Comparison of ENCODE assay signal across 11 mouse cellular contexts in genomic region chr11:50826214-50826613, GRCm38 (mm10). TPM values are rescaled to one million over a fixed set of nuclear protein-coding genes. Genes with fewer than 3 reads are reported as not detected.
DNase-seq lines count a peak whose midpoint lies in the region; ATAC-seq lines count a peak whose summit lies in the region.
"Had no signal": no experiment of that assay in that cellular context is flagged by ENCODE, and none has a peak within 500 bp of the region (broad histone marks: within the 10 kb centered on the region; RNA-seq: fewer than 3 reads in every experiment).

No protein-coding gene starts in this region.

- 61% methylated on average over 2 of the region's 2 CpGs for WGBS in heart, embryonic 12.5 days
- 76% methylated on average over 2 of the region's 2 CpGs for WGBS in embryonic facial prominence, embryonic 10.5 days
- WGBS in hindbrain, embryonic 16.5 days: 50% methylated on average over 2 of the region's 2 CpGs
- 70% methylated on average over 2 of the region's 2 CpGs for WGBS in midbrain, embryonic 12.5 days

- H3K4me3 ChIP-seq in heart, embryonic 12.5 days: peak overlapping the region; percentile 82
- H3K4me3 ChIP-seq in embryonic facial prominence, embryonic 10.5 days: peak overlapping the region; percentile 86
- peak overlapping the region; percentile 80 for H3K4me3 ChIP-seq in hindbrain, embryonic 16.5 days (ENCODE audit: low read length)
- peak overlapping the region; percentile 85 for H3K4me3 ChIP-seq in midbrain, embryonic 12.5 days

- ATAC-seq in heart, embryonic 12.5 days (ENCODE audit: insufficient number of reproducible peaks, low FRiP score): no peak
- no peak for ATAC-seq in hindbrain, embryonic 16.5 days
- no peak for ATAC-seq in midbrain, embryonic 12.5 days (ENCODE audit: low FRiP score, low read depth)

- H3K27me3 ChIP-seq in heart, embryonic 12.5 days (replicated peaks): no peaks in the 10 kb centered on the region
- H3K27me3 ChIP-seq in embryonic facial prominence, embryonic 10.5 days (replicated peaks; ENCODE audit: low read depth, poor library complexity, severe bottlenecking): no peaks in the 10 kb centered on the region
- no peaks in the 10 kb centered on the region for H3K27me3 ChIP-seq in hindbrain, embryonic 16.5 days (replicated peaks; ENCODE audit: control insufficient read depth, insufficient read depth, low read length)
- no peaks in the 10 kb centered on the region for H3K27me3 ChIP-seq in midbrain, embryonic 12.5 days

- H3K9ac ChIP-seq in heart, embryonic 12.5 days: peak overlapping the region; percentile 92; the same call in 1 of the 2 replicates
- peak overlapping the region; percentile 95; the same call in 1 of the 2 replicates for H3K9ac ChIP-seq in hindbrain, embryonic 16.5 days (ENCODE audit: low read depth, low read length)
- H3K9ac ChIP-seq in midbrain, embryonic 12.5 days (replicated peaks): peak overlapping the region; percentile 88; the same call in 1 of the 2 replicates

- H3K36me3 ChIP-seq in heart, embryonic 12.5 days: peaks cover 42% of the 10 kb centered on the region
- peaks cover 49% of the 10 kb centered on the region for H3K36me3 ChIP-seq in embryonic facial prominence, embryonic 10.5 days (replicated peaks)
- H3K36me3 ChIP-seq in hindbrain, embryonic 16.5 days (ENCODE audit: control insufficient read depth, insufficient read depth, low read length): peaks cover 35% of the 10 kb centered on the region
- H3K36me3 ChIP-seq in midbrain, embryonic 12.5 days: peaks cover 40% of the 10 kb centered on the region

- H3K4me2 ChIP-seq in heart, embryonic 12.5 days: peak overlapping the region; percentile 81
- H3K4me2 ChIP-seq in hindbrain, embryonic 16.5 days (ENCODE audit: low read length): peak overlapping the region; percentile 74
- peak overlapping the region; percentile 80 for H3K4me2 ChIP-seq in midbrain, embryonic 12.5 days (replicated peaks)

- intact Hi-C loops in heart, postnatal 14 days (cut with DNase I): loop anchor here (10.0 kb wide), 1 partner anchor 229 kb away; the partner anchor contains the start of gene Zfp354a
- intact Hi-C loops in left cerebral cortex, postnatal 4 days (cut with DNase I): no loop called here

- H3K4me1 ChIP-seq in heart, embryonic 12.5 days (replicated peaks): peaks cover 12% of the 10 kb centered on the region
- H3K4me1 ChIP-seq in embryonic facial prominence, embryonic 10.5 days: peaks cover 10% of the 10 kb centered on the region
- H3K4me1 ChIP-seq in hindbrain, embryonic 16.5 days (ENCODE audit: control insufficient read depth, insufficient read depth, low read depth, low read length): peaks cover 11% of the 10 kb centered on the region
- peaks cover 10% of the 10 kb centered on the region for H3K4me1 ChIP-seq in midbrain, embryonic 12.5 days

- no peak overlapping the region for H3K27ac ChIP-seq in heart, embryonic 12.5 days (ENCODE audit: poor library complexity, severe bottlenecking)
- no peak overlapping the region for H3K27ac ChIP-seq in embryonic facial prominence, embryonic 10.5 days (replicated peaks)
- no peak overlapping the region for H3K27ac ChIP-seq in hindbrain, embryonic 16.5 days (ENCODE audit: low read depth, low read length)
- H3K27ac ChIP-seq in midbrain, embryonic 12.5 days (replicated peaks): no peak overlapping the region

- 0 out of 2 replicates have a peak, but pooled peaks cover 5% of the 10 kb centered on the region for H3K9me3 ChIP-seq in heart, embryonic 12.5 days (replicated peaks)
- no peaks in the 10 kb centered on the region for H3K9me3 ChIP-seq in embryonic facial prominence, embryonic 10.5 days
- no peaks in the 10 kb centered on the region for H3K9me3 ChIP-seq in hindbrain, embryonic 16.5 days (ENCODE audit: control insufficient read depth, low read length)
- no peaks in the 10 kb centered on the region for H3K9me3 ChIP-seq in midbrain, embryonic 12.5 days

- DNase-seq in heart, postnatal 14 days: no peak
- DNase-seq in embryonic facial prominence, embryonic 10.5 days (ENCODE audit: low spot score): no peak
- DNase-seq in right cerebral cortex, postnatal 25 days: no peak
- DNase-seq in cerebellum, postnatal 10 days: no peak
- DNase-seq in left cerebral cortex, postnatal 4 days: no peak
- DNase-seq: adrenal gland, postnatal 14 days had no signal

RNA-seq across cellular contexts. Expression of gene Zfp354c, which starts 1.3 kb away (rescaled TPM):
- polyA plus RNA-seq in heart, embryonic 12.5 days (2016; fragmentation: Nextera tagmentation; extraction: Ambion mirVana): 18.3 and 21.0 TPM in 2 replicates
- total RNA-seq in heart, postnatal 14 days (2021): 1 to 10 TPM; 5.0 to 5.3 TPM
- 33.3 and 34.1 TPM in 2 replicates for polyA plus RNA-seq in embryonic facial prominence, embryonic 10.5 days (2016; fragmentation: Nextera tagmentation; extraction: Ambion mirVana)
- 45.5 and 55.0 TPM in 2 replicates for polyA plus RNA-seq in hindbrain, embryonic 16.5 days (2015; fragmentation: Nextera tagmentation; extraction: Ambion mirVana)
- 58.1 and 59.2 TPM in 2 replicates for polyA plus RNA-seq in midbrain, embryonic 12.5 days (2016; fragmentation: Nextera tagmentation; extraction: Ambion mirVana)
- total RNA-seq in left cerebral cortex, postnatal 4 days (2021): 10 to 100 TPM; 88.7 to 90.6 TPM

RNA-seq across cellular contexts. Expression of gene Zfp879, which starts 15.1 kb away (rescaled TPM):
- polyA plus RNA-seq in heart, embryonic 12.5 days (2016; fragmentation: Nextera tagmentation; extraction: Ambion mirVana): 0.30 and 0.47 TPM in 2 replicates
- 1 to 10 TPM in 1 of 2 experiments, under 1 TPM in 1; 0.76 to 1.1 TPM for total RNA-seq in heart, postnatal 14 days (2021)
- 0.70 and 0.96 TPM in 2 replicates for polyA plus RNA-seq in embryonic facial prominence, embryonic 10.5 days (2016; fragmentation: Nextera tagmentation; extraction: Ambion mirVana)
- polyA plus RNA-seq in hindbrain, embryonic 16.5 days (2015; fragmentation: Nextera tagmentation; extraction: Ambion mirVana): 1.6 and 2.1 TPM in 2 replicates
- polyA plus RNA-seq in midbrain, embryonic 12.5 days (2016; fragmentation: Nextera tagmentation; extraction: Ambion mirVana): 1.1 and 1.8 TPM in 2 replicates
- 1 to 10 TPM; 4.1 to 4.4 TPM for total RNA-seq in left cerebral cortex, postnatal 4 days (2021)

RNA-seq across cellular contexts. Expression of gene Grm6, which starts 24.3 kb away (rescaled TPM):
- polyA plus RNA-seq in heart, embryonic 12.5 days (2016; fragmentation: Nextera tagmentation; extraction: Ambion mirVana): 0.10 TPM in 1 of 2 replicates, not detected in the other
- not detected for total RNA-seq in heart, postnatal 14 days (2021)
- polyA plus RNA-seq in embryonic facial prominence, embryonic 10.5 days (2016; fragmentation: Nextera tagmentation; extraction: Ambion mirVana): 0.06 TPM in 1 of 2 replicates, not detected in the other
- 0.04 TPM in 1 of 2 replicates, not detected in the other for polyA plus RNA-seq in hindbrain, embryonic 16.5 days (2015; fragmentation: Nextera tagmentation; extraction: Ambion mirVana)
- polyA plus RNA-seq in midbrain, embryonic 12.5 days (2016; fragmentation: Nextera tagmentation; extraction: Ambion mirVana): not detected in 2 replicates
- total RNA-seq in left cerebral cortex, postnatal 4 days (2021): not detected
- total RNA-seq: left cerebral cortex, postnatal 25 days had no signal
- polyA plus RNA-seq: C2C12 had no signal
